Mouse (Mus musculus) thymus, adult 2 months (tissue): ENCODE measurements around the gene Gnaz.

ENCODE experiments used
- CTCF ChIP-seq: fragments of 200-500 bp; IDR thresholded peaks from 2 replicates; pipeline ENCODE4 v1.5.1; 2012; ENCODE audit warnings: mild to moderate bottlenecking, control low read depth, low read length, moderate library complexity, borderline replicate concordance; ENCODE audit not compliant: control insufficient read depth, poor library complexity, insufficient read depth; ENCODE audit errors: extremely low read depth
- POLR2A ChIP-seq: fragments of 200-500 bp; IDR thresholded peaks from 2 replicates; pipeline ENCODE4 v1.6.1; 2012; ENCODE audit warnings: mild to moderate bottlenecking, low read length, control low read depth, moderate library complexity; ENCODE audit not compliant: control insufficient read depth, poor library complexity, insufficient read depth; ENCODE audit errors: extremely low read depth

GRCm38 (mm10) chr10:74975626-74976025 lies 8.6 kb downstream of the Gnaz start:
- TF ChIP-seq POLR2A (no peak), CTCF (no peak)
